Mouse (Mus musculus) small intestine, adult 2 months (tissue): ENCODE data around the gene Galnt16.

Experiments used
- CTCF ChIP-seq: fragments of 200-500 bp; IDR thresholded peaks from 2 replicates; pipeline ENCODE4 v1.5.1; 2012; ENCODE audit warnings: low read depth, mild to moderate bottlenecking, control low read depth, inconsistent platforms, low read length, moderate library complexity, mixed read lengths; ENCODE audit not compliant: insufficient replicate concordance, insufficient read length; ENCODE audit errors: extremely low read depth
- POLR2A ChIP-seq: fragments of 200-500 bp; IDR thresholded peaks from 2 replicates; pipeline ENCODE4 v1.6.1; 2012; ENCODE audit warnings: low read depth, mild to moderate bottlenecking, control low read depth, inconsistent platforms, low read length, moderate library complexity

GRCm38 (mm10) chr12:80498356-80498755 is 19.7 kb upstream of the Galnt16 start:
- TF ChIP-seq POLR2A: no peak
- peak; percentile 10; the same call in 1 of the 2 replicates for TF ChIP-seq CTCF
